Mouse (Mus musculus) liver (tissue): ENCODE measurements around the gene Satb2.
A peak's percentile ranks its signal among the peaks of the same experiment; 100 is the strongest.

ENCODE experiments used
- DNase-seq: peaks from one replicate; pipeline ENCODE4 v3.0.0-alpha.2; 2020; ENCODE audit warnings: mixed read lengths

Gene Satb2

DNA sequence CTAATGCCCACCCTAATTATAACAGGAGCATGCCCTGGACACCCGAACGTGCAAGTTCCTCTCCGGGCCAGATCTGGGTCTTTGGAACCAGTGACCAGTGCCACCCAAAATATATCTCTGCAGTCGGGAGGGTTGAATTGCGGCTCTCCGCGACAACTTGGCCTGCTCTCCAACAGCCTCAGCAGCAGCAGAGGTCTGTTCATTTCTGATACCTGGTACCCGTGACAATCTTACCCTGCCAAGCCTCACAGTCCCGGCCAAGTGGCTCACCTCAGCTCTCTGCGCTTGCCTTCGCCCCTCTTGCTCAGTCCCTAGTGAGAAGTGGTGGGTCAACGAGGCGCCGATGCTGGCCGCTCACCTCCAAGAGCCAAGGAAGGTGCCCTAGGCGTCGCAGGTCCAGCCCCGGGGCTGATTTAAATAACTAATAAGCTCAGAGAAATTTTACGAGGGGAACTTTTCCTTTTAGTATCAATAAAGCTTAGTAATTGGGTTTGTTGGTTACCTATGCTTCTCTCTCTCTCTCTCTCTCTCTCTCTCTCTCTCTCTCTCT, at the start of gene Satb2:
Satb2 (minus strand) TSS at position 500 of the 550 bp plus-strand sequence.
- DNase-seq = no peak

- no peak for DNase-seq
Measured at GRCm38 (mm10) chr1:57018941-57019340, 40.5 kb upstream of the Satb2 start.

DNA sequence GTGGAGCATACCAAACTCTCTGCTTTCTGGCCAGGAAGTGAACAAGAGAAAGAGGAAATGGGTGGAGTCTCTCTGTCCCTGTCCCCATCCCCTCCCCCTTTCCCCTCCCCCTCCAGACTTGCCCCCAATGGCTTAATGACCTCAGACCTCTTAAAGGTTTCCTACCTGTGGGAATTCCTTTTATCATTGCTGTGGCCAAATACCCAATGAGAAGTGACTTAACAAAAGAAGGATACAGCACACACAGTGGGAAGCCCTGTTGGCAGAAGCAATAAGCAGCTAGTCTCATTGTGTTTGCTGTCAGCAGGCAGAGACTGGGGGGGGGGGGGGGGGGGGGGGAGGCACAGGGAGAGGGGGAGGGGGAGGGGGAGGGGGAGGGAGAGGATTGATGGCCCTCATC, 35.4 kb upstream of the Satb2 start:
- no peak for DNase-seq

DNA sequence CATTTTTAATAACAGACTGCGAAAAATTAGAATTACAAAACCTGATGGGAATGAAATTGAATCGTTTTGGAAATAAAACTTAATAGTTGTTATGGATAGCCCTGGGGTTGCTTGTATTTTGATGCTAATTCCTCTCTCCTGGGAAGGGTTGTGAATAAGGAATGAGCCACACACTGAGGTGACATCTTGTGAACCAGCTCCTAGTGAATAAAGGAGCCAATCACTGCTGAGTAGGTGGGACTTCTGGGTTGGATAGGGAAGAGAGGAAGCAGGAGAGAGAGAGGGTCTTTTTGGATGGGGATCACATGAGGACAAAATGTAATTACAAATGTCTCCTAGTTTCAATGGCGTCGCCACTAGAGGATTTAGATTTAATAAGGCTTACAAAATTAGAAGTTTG, 30.7 kb upstream of the Satb2 start:
- no peak for DNase-seq

- no peak for DNase-seq
Measured at GRCm38 (mm10) chr1:56995041-56995440, 16.6 kb upstream of the Satb2 start.

GRCm38 (mm10) chr1:56992310-56992709, 13.9 kb upstream of the Satb2 start:
- no peak for DNase-seq

DNA sequence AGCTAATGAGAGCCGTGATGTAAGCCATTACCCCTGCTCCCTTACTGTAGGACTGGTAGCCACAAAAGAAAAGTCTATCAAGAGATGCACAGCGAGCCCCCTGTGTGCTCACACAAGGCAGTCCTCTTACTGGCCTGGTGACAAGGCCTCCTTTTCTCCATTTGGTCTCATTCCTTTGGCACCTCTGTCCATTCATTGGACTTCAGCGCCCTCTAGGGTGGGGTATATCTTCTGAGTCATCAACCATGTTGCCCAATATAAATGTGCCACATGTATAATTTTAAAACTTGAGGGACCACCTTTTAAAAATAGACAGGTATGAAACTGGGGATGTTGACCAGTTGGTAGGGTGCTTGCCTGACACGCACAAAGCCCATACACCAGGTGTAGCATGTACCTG, 13.2 kb upstream of the Satb2 start:
- no peak for DNase-seq

GRCm38 (mm10) chr1:56984483-56984810, 6.0 kb upstream of the Satb2 start:
- no peak for DNase-seq

- no peak for DNase-seq
Measured at GRCm38 (mm10) chr1:56983771-56984482, 5.5 kb upstream of the Satb2 start.

- DNase-seq = no peak
Measured at GRCm38 (mm10) chr1:56983100-56983590, 4.7 kb upstream of the Satb2 start.

- DNase-seq = no peak
Measured at GRCm38 (mm10) chr1:56982631-56983030, 4.2 kb upstream of the Satb2 start.

GRCm38 (mm10) chr1:56981947-56982555, 3.6 kb upstream of the Satb2 start:
- DNase-seq = no peak

DNA sequence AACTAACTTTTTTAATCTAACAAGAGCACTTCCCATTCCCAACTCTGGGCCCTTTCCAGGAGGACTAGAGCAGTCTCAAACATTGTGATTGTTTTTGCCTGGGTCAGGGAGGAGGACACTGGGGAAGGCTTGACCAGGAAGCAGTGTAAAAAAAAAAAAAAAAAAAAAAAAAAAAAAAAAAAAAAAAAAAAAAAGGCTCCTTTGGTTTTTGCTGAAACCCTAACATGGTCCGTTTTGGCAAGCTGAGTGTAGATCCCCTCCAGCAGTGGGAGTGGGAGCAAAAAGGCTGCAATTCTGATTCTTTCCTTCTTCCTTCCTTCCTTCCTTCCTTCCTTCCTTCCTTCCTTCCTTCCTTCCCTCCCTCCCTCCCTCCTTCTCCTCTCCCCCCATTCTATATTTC, 3.1 kb upstream of the Satb2 start:
- DNase-seq = no peak

DNA sequence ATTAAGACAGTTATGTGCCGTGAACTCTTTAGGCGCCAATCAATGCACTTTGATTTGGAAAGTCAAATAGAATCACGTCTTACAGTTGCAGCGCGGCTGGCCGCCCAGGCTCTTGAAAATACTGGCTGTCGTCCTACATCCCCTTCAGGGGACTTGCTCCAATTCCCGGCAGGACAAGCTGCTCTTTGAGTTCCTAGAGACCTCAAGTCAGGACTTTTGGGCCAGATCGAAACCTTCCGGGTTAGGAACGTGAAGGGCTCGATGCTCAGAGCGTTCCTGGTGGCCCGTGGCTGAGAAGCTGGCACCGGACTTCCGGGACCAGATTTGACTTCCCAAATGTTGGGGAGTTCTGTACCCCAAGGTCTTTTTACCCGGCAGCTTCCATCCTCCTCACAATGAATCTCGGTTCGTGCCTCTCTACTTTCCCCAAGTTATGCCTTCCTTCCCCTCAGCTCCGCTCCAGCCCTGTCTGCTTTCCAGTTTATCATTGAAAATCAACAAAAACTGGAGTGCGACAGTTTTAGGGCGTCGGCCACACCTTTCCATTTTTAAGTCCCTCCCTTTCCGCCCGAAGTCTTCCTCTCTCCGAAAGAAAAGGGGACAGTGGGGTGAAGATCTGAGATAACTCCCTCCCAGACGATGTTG, 2.3 kb upstream of the Satb2 start:
- DNase-seq = no peak

- DNase-seq = no peak
Measured at GRCm38 (mm10) chr1:56979531-56980395, 1.3 kb upstream of the Satb2 start.

DNA sequence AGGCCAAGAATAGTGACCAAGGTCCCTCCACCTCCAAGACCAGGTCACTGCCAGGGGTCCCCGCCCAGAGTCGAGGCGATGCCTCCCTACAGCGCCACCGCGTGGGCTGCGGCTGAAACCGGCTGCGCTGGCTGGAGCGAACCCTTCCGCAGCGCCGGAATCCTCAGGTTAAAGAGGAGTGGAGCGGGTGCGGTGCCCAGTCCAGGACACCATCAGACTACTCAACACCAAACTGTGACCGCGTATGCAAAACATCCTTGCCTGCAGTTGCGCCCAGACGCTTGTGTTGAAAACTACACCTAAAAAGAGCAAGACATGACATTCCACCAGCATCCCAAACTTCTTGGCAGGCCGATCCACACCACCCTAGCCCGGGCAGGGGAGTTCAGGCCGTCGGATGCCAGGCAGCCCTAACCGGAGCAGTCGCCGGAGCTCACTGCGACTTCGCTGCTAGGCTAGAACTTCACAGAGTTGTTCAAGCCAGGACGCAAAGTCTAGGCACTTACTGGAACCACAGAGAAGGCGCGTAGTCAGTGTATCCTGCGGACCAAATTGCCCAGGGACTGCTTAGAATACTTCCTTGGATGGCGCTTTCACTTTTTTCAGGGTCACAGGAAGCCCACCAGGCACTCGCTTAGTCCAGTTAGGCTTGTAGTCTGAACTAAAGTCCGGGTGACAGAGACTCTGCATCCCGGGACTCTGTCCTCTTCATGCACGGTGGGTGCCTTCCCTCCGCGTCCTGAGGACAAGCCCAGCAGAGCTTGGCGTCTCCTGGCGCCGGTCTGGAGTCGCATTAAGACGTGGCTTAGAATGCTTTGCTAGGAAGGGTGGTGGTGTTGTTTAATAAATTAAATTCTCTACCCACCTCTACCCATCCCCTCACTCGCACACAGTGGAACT, 999 bp downstream of the Satb2 start:
- DNase-seq = peak; percentile 53

DNA sequence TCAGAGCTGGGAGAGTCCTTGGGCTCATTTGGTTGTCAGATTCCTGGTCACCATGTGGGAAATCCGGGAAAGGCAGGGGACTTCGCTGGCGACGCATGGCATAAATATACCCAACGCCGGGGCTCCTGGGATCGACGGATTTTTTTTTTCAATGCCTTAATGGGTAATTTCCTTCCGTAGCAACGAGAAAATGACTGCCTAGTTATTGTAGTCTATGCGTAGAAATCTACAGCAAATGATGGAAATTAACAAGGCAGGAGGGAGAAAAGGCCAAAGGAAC, 1.7 kb downstream of the Satb2 start:
- DNase-seq = no peak

GRCm38 (mm10) chr1:56976044-56976824, 2.2 kb downstream of the Satb2 start:
- no peak for DNase-seq

DNA sequence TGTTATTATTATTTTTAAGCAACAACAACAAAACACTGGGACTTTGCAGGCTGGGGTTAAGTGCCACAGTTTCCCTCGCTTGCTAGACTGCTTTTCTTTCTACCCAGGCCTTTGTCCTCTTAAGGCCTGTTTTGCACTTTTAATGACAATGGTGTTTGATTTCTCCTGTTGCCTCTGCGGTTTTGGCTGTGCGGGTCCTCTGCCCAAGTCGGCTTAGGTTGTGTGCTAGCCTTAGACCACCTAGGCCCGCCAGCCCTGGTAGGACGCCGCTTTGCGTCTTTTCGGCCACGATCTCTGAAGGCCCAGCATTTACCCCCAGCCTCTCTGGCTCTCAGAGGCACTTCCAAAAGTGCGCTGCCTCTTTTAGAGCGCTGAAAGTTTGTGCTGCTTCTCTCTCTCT, 2.9 kb downstream of the Satb2 start:
- DNase-seq = no peak

DNA sequence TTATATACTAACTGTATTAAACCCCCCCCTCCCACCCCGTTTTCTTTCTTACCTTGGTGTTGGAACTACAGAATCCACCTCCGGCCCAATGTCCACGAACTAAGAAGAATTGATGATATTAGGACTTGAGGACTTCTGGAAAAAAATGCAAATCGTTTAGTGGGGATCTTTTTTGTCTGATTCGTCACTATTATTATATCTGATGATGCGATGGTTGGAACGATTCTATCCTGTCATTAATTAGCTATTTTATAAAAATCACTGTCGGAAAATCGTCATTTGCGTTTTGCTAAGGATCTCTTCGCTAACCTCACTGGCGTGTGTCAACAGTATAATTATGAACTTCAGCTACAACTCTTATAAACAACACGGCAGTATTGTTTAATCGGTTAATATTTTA, 4.3 kb downstream of the Satb2 start:
- no peak for DNase-seq

GRCm38 (mm10) chr1:56973593-56973950, 4.9 kb downstream of the Satb2 start:
- DNase-seq = no peak
